Mouse (Mus musculus) brain, embryonic 14.5 days (tissue): ENCODE data around the gene Kctd21.

Experiments used
- CTCF ChIP-seq: fragments of 200-500 bp; IDR thresholded peaks from 2 replicates; pipeline ENCODE4 v1.5.1; 2012; ENCODE audit warnings: inconsistent platforms, mild to moderate bottlenecking, moderate library complexity, borderline replicate concordance; ENCODE audit not compliant: insufficient read depth, insufficient read length; ENCODE audit errors: extremely low read depth
- POLR2A ChIP-seq: fragments of 200-500 bp; IDR thresholded peaks from 2 replicates; pipeline ENCODE4 v1.6.1; 2012; ENCODE audit warnings: mild to moderate bottlenecking, inconsistent platforms, borderline replicate concordance; ENCODE audit not compliant: poor library complexity, insufficient read depth, insufficient read length, severe bottlenecking; ENCODE audit errors: extremely low read depth

- TF ChIP-seq CTCF, result no peak
- TF ChIP-seq POLR2A, result no peak
These were observed 59.4 kb downstream of the Kctd21 start for GRCm38 (mm10) chr7:97391293-97392078.
